Mouse (Mus musculus): ENCODE data around the gene Plch1.

DNA sequence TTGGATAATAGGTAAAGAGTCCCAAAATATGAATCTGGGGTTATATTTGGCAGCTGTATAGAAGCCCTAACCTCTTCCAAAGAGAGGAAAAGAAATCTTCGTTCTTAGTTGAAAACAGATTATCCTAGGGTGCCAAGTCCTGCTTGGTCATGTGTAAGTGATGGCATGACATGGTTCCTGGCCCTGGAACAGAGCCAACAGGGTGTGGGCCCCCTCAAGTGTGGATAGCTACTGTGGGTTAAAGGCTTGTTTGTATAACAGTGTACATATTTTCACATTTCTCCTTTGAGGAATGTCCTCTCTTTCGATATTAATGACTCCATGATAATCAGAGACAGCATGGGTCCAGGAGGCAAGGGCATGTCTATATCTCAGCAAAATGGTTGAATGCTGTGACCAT lies 39.7 kb upstream of the Plch1 start:
- TF ChIP-seq CTCF (IDR thresholded peaks at IDR 0.05) = no peak
- TF ChIP-seq EP300 (IDR thresholded peaks at IDR 0.05) = no peak
